Mouse (Mus musculus): Measurements from ENCODE around the gene Gm5129. TPM values are rescaled to one million over a fixed set of nuclear protein-coding genes. Genes with fewer than 3 reads are reported as not detected.

The Gm5129 gene
- polyA plus RNA-seq, 1 experiment: 0.35 TPM

DNA sequence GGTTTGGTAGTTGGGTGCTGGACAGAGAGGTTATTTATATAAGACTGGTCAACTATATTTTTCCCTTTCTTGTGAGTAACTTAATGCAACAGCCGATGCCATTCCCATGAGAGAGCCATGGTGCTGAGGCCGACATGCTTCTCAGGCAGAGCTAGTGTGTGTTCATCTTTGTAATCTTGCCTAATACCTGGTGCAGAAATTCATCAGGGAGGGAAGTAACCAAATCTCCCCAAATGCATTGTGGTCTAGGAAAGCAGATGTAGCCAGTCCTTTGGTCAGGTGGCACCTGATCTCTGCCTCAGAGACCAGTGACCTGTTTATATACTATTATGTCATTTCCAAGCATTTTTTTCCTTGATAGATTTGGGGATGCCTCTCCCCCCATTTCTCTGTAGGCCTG, 11.9 kb upstream of the Gm5129 start:
- Histone ChIP-seq H3K79me3 (ENCODE audit: low read depth) (peaks cover 69% of the 10 kb centered on the region), H3ac (ENCODE audit: control insufficient read depth, insufficient read length, low read depth) (no peak overlapping the region), H3K79me2 (ENCODE audit: control insufficient read depth, insufficient read depth) (peaks cover 75% of the 10 kb centered on the region), H3K4me3 (ENCODE audit: insufficient read depth, poor library complexity, severe bottlenecking) (no peak overlapping the region), H3K27me3 (ENCODE audit: control insufficient read depth, insufficient read depth, insufficient read length) (no peaks in the 10 kb centered on the region), H3K36me3 (ENCODE audit: control insufficient read depth, insufficient read depth) (peaks cover 43% of the 10 kb centered on the region)
- no peak for TF ChIP-seq MAX (IDR thresholded peaks at IDR 0.05)
- TF ChIP-seq MYOG (IDR thresholded peaks at IDR 0.05; ENCODE audit: control insufficient read depth, extremely low read depth, insufficient read length): no peak
- no peak for TF ChIP-seq FOSL1 (IDR thresholded peaks at IDR 0.05; ENCODE audit: insufficient read depth, low read length, poor library complexity, severe bottlenecking)
- no peak for TF ChIP-seq MYOD1 (IDR thresholded peaks at IDR 0.05; ENCODE audit: control insufficient read depth, insufficient read length, low read depth)
- TF ChIP-seq CEBPB (IDR thresholded peaks at IDR 0.05; ENCODE audit: low read depth): no peak
- no peak for TF ChIP-seq CTCF (IDR thresholded peaks at IDR 0.05; ENCODE audit: control insufficient read depth, insufficient read depth, insufficient read length)
- TF ChIP-seq USF1 (IDR thresholded peaks at IDR 0.05; ENCODE audit: low read depth): no peak

DNA sequence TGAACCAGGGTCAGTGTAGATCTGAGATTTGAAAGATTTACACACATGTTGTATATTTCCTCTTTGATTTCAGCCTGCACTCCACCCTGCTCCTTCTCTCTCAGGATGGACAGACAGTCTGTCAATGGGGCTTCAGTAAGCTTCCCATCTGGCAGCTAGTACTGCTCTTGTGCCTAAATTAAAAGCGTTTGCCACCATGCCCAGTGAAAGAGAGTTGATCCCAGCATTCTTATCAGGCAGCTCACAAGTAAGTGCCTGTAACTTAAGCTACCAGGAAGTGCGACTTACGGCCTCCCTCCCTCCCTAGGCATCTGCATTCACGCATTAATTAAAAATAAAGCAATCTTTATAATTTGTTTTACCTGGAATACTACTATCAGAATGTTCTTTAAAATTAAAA, 5.4 kb upstream of the Gm5129 start:
- peaks cover 6% of the 10 kb centered on the region for H3K36me3 ChIP-seq (ENCODE audit: control insufficient read depth, insufficient read depth)
- no peak for TF ChIP-seq CTCF (IDR thresholded peaks at IDR 0.05; ENCODE audit: control insufficient read depth, insufficient read depth, insufficient read length)
- no peak for TF ChIP-seq FOSL1 (IDR thresholded peaks at IDR 0.05; ENCODE audit: insufficient read depth, low read length, poor library complexity, severe bottlenecking)
- TF ChIP-seq MYOD1 (IDR thresholded peaks at IDR 0.05; ENCODE audit: control insufficient read depth, insufficient read length, low read depth): no peak
- no peak for TF ChIP-seq USF1 (IDR thresholded peaks at IDR 0.05; ENCODE audit: low read depth)
- TF ChIP-seq MAX (IDR thresholded peaks at IDR 0.05): no peak
- no peak for TF ChIP-seq CEBPB (IDR thresholded peaks at IDR 0.05; ENCODE audit: low read depth)
- TF ChIP-seq MYOG (IDR thresholded peaks at IDR 0.05; ENCODE audit: control insufficient read depth, extremely low read depth, insufficient read length): no peak
- no peak overlapping the region for H3ac ChIP-seq (ENCODE audit: control insufficient read depth, insufficient read length, low read depth)
- peaks cover 98% of the 10 kb centered on the region for H3K79me3 ChIP-seq (ENCODE audit: low read depth)
- H3K4me3 ChIP-seq (ENCODE audit: insufficient read depth, poor library complexity, severe bottlenecking): no peak overlapping the region
- no peaks in the 10 kb centered on the region for H3K27me3 ChIP-seq (ENCODE audit: control insufficient read depth, insufficient read depth, insufficient read length)
- peaks cover 100% of the 10 kb centered on the region for H3K79me2 ChIP-seq (ENCODE audit: control insufficient read depth, insufficient read depth)

DNA sequence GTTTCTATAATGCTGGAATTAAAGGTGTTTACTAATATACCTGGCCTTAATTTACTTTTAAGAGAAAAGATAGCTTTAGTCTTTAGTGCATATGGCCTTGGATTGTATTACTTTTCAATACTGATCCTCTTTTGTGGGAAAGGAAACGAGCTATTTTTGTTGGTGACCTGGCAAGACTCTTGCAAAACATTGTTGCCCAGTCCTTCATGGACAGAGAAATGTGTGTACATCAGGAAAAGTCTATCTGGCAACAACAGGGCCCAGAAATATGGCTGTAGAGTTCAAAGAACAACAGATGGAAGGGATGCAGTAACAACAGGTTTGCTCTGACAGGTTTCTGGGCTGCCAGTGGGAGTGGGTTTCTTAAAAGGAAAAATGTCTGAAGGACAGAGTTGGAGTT, 4.9 kb upstream of the Gm5129 start:
- H3ac ChIP-seq (ENCODE audit: control insufficient read depth, insufficient read length, low read depth): no peak overlapping the region
- no peak for TF ChIP-seq MYOG (IDR thresholded peaks at IDR 0.05; ENCODE audit: control insufficient read depth, extremely low read depth, insufficient read length)
- TF ChIP-seq CEBPB (IDR thresholded peaks at IDR 0.05; ENCODE audit: low read depth): no peak
- no peak for TF ChIP-seq USF1 (IDR thresholded peaks at IDR 0.05; ENCODE audit: low read depth)
- TF ChIP-seq MAX (IDR thresholded peaks at IDR 0.05): no peak
- no peak for TF ChIP-seq CTCF (IDR thresholded peaks at IDR 0.05; ENCODE audit: control insufficient read depth, insufficient read depth, insufficient read length)
- TF ChIP-seq MYOD1 (IDR thresholded peaks at IDR 0.05; ENCODE audit: control insufficient read depth, insufficient read length, low read depth): no peak
- TF ChIP-seq FOSL1 (IDR thresholded peaks at IDR 0.05; ENCODE audit: insufficient read depth, low read length, poor library complexity, severe bottlenecking): no peak
- H3K79me2 ChIP-seq (ENCODE audit: control insufficient read depth, insufficient read depth): peaks cover 99% of the 10 kb centered on the region
- H3K27me3 ChIP-seq (ENCODE audit: control insufficient read depth, insufficient read depth, insufficient read length): no peaks in the 10 kb centered on the region
- peaks cover 94% of the 10 kb centered on the region for H3K79me3 ChIP-seq (ENCODE audit: low read depth)
- no peak overlapping the region for H3K4me3 ChIP-seq (ENCODE audit: insufficient read depth, poor library complexity, severe bottlenecking)
- peaks cover 6% of the 10 kb centered on the region for H3K36me3 ChIP-seq (ENCODE audit: control insufficient read depth, insufficient read depth)

DNA sequence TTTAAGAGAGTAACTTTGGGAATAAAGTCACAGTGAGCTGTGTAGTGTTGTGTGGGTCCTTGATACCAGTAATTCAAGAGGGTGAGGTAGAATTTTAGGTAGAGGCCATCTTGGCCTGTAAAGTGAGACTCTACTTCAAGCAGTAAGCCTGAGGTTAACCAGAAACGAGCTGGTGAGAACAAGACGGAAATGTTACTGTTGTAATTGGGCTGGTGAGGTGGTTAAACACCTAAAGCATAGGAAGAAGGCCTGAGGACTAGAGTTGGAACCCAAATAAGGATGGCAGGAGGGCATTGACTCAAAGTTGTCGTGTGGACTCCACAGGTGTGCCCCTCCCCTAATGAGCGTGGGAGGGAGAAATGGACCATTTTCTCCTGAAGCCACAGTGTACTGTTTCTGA, 2.3 kb upstream of the Gm5129 start:
- H3K4me3 ChIP-seq (ENCODE audit: insufficient read depth, poor library complexity, severe bottlenecking): no peak overlapping the region
- H3K79me2 ChIP-seq (ENCODE audit: control insufficient read depth, insufficient read depth): peaks cover 73% of the 10 kb centered on the region
- no peak for TF ChIP-seq CTCF (IDR thresholded peaks at IDR 0.05; ENCODE audit: control insufficient read depth, insufficient read depth, insufficient read length)
- no peak for TF ChIP-seq CEBPB (IDR thresholded peaks at IDR 0.05; ENCODE audit: low read depth)
- TF ChIP-seq FOSL1 (IDR thresholded peaks at IDR 0.05; ENCODE audit: insufficient read depth, low read length, poor library complexity, severe bottlenecking): no peak
- TF ChIP-seq MYOD1 (IDR thresholded peaks at IDR 0.05; ENCODE audit: control insufficient read depth, insufficient read length, low read depth): no peak
- TF ChIP-seq USF1 (IDR thresholded peaks at IDR 0.05; ENCODE audit: low read depth): no peak
- no peak for TF ChIP-seq MAX (IDR thresholded peaks at IDR 0.05)
- no peak for TF ChIP-seq MYOG (IDR thresholded peaks at IDR 0.05; ENCODE audit: control insufficient read depth, extremely low read depth, insufficient read length)

DNA sequence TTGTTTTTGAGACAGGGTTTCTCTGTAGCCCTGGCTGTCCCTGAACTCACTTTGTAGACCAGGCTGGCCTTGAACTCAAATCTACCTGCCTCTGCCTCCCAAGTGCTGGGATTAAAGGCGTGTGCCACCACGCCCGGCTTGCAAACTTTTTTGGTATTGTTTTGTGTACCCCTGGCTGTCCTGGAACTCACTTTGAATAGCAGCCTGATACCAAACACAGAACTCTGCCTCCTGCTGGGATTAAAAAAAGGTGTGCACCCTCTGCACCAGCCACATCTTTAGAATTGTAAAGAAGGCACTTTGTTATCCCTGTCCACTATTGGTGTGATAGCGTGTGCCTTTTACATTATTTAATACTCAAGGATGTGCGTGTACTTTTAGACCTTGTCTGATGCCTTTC, 1.7 kb upstream of the Gm5129 start:
- H3K79me3 ChIP-seq (ENCODE audit: low read depth): peaks cover 64% of the 10 kb centered on the region
- TF ChIP-seq USF1 (IDR thresholded peaks at IDR 0.05; ENCODE audit: low read depth) (no peak), CEBPB (IDR thresholded peaks at IDR 0.05; ENCODE audit: low read depth) (no peak), CTCF (IDR thresholded peaks at IDR 0.05; ENCODE audit: control insufficient read depth, insufficient read depth, insufficient read length) (no peak), FOSL1 (IDR thresholded peaks at IDR 0.05; ENCODE audit: insufficient read depth, low read length, poor library complexity, severe bottlenecking) (no peak), MYOD1 (IDR thresholded peaks at IDR 0.05; ENCODE audit: control insufficient read depth, insufficient read length, low read depth) (no peak), MAX (IDR thresholded peaks at IDR 0.05) (no peak), MYOG (IDR thresholded peaks at IDR 0.05; ENCODE audit: control insufficient read depth, extremely low read depth, insufficient read length) (no peak)
- no peak overlapping the region for H3K4me3 ChIP-seq (ENCODE audit: insufficient read depth, poor library complexity, severe bottlenecking)
- peaks cover 67% of the 10 kb centered on the region for H3K79me2 ChIP-seq (ENCODE audit: control insufficient read depth, insufficient read depth)
- no peaks in the 10 kb centered on the region for H3K27me3 ChIP-seq (ENCODE audit: control insufficient read depth, insufficient read depth, insufficient read length)
- no peaks in the 10 kb centered on the region for H3K36me3 ChIP-seq (ENCODE audit: control insufficient read depth, insufficient read depth)
- H3ac ChIP-seq (ENCODE audit: control insufficient read depth, insufficient read length, low read depth): no peak overlapping the region

More for the DNA sequence above, 2.3 kb upstream of the Gm5129 start:
- Histone ChIP-seq H3ac (ENCODE audit: control insufficient read depth, insufficient read length, low read depth) (no peak overlapping the region), H3K36me3 (ENCODE audit: control insufficient read depth, insufficient read depth) (no peaks in the 10 kb centered on the region), H3K27me3 (ENCODE audit: control insufficient read depth, insufficient read depth, insufficient read length) (no peaks in the 10 kb centered on the region), H3K79me3 (ENCODE audit: low read depth) (peaks cover 70% of the 10 kb centered on the region)

DNA sequence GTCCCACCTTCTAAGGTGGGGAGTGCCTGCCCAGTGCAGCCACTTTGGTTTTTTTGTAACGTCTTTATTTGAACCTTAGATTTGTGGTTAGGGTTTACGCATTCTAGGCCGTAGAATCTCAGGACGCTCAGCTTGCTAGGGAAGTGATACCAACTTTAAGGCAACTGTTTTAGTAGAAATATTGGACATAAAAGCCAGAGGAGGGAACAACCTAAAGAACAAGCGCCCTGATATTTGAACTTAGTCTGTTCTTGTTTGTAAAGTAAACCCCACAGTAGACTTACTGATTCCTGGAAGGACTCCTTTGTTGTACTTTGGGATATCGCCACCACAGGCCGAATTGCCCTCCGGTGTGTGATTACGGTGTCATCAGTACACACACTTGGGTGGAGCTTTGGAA, 1.2 kb upstream of the Gm5129 start:
- peak overlapping the region; percentile 18 for H3ac ChIP-seq (ENCODE audit: control insufficient read depth, insufficient read length, low read depth)
- no peaks in the 10 kb centered on the region for H3K27me3 ChIP-seq (ENCODE audit: control insufficient read depth, insufficient read depth, insufficient read length)

More for the DNA sequence above, 1.2 kb upstream of the Gm5129 start:
- H3K36me3 ChIP-seq (ENCODE audit: control insufficient read depth, insufficient read depth): no peaks in the 10 kb centered on the region
- peaks cover 59% of the 10 kb centered on the region for H3K79me3 ChIP-seq (ENCODE audit: low read depth)
- peak overlapping the region; percentile 86 for H3K4me3 ChIP-seq (ENCODE audit: insufficient read depth, poor library complexity, severe bottlenecking)
- H3K79me2 ChIP-seq (ENCODE audit: control insufficient read depth, insufficient read depth): peaks cover 62% of the 10 kb centered on the region
- TF ChIP-seq USF1 (IDR thresholded peaks at IDR 0.05; ENCODE audit: low read depth) (no peak), MYOG (IDR thresholded peaks at IDR 0.05; ENCODE audit: control insufficient read depth, extremely low read depth, insufficient read length) (no peak), MYOD1 (IDR thresholded peaks at IDR 0.05; ENCODE audit: control insufficient read depth, insufficient read length, low read depth) (no peak), FOSL1 (IDR thresholded peaks at IDR 0.05; ENCODE audit: insufficient read depth, low read length, poor library complexity, severe bottlenecking) (no peak), CTCF (IDR thresholded peaks at IDR 0.05; ENCODE audit: control insufficient read depth, insufficient read depth, insufficient read length) (no peak), CEBPB (IDR thresholded peaks at IDR 0.05; ENCODE audit: low read depth) (no peak), MAX (IDR thresholded peaks at IDR 0.05) (no peak)

Measured in C2C12 (cell line).